Mouse (Mus musculus) neural tube, embryonic 15.5 days (tissue): ENCODE data around the gene 0610012G03Rik. TPM values are rescaled to one million over a fixed set of nuclear protein-coding genes. Genes with fewer than 3 reads are reported as not detected.
"Not testable (repeated sequence)": the region's sequence is repeated elsewhere in the genome, so short reads cannot be mapped to it uniquely, and the experiment has no call there.

Source experiments
- ATAC-seq: fragments of 200-750 bp; cut with Nextera tagmentation; 2 replicates; pipeline ENCODE4 v1.8.0; 2017; ENCODE audit warnings: mild to moderate bottlenecking, moderate TSS enrichment, moderate library complexity; ENCODE audit not compliant: low FRiP score
- H3K27ac ChIP-seq: fragments of 300-500 bp; sonication (generic); replicated peaks from 2 replicates; pipeline ENCODE4 v1.5.1; 2015; ENCODE audit warnings: mild to moderate bottlenecking, inconsistent platforms
- H3K27me3 ChIP-seq: fragments of 300-500 bp; sonication (generic); replicated peaks from 2 replicates; pipeline ENCODE4 v1.6.1; 2015; ENCODE audit warnings: inconsistent platforms
- H3K36me3 ChIP-seq: fragments of 300-500 bp; sonication (generic); 2 replicates; pipeline ENCODE4 v1.6.1; 2015; ENCODE audit warnings: inconsistent platforms
- H3K4me1 ChIP-seq: fragments of 300-500 bp; sonication (generic); 2 replicates; pipeline ENCODE4 v1.6.1; 2015; ENCODE audit warnings: inconsistent platforms
- H3K4me2 ChIP-seq: fragments of 300-500 bp; sonication (generic); 2 replicates; pipeline ENCODE4 v1.6.1; 2015; ENCODE audit warnings: inconsistent platforms, mild to moderate bottlenecking, moderate library complexity
- H3K4me3 ChIP-seq: fragments of 300-500 bp; sonication (generic); replicated peaks from 2 replicates; pipeline ENCODE4 v1.5.1; 2015; ENCODE audit warnings: mild to moderate bottlenecking, inconsistent platforms
- H3K9ac ChIP-seq: fragments of 300-500 bp; sonication (generic); replicated peaks from 2 replicates; pipeline ENCODE4 v1.6.1; 2015; ENCODE audit warnings: mild to moderate bottlenecking, inconsistent platforms
- H3K9me3 ChIP-seq: fragments of 300-500 bp; sonication (generic); replicated peaks from 2 replicates; pipeline ENCODE4 v1.6.1; 2016; ENCODE audit warnings: inconsistent platforms
- WGBS: fragments of 180-500 bp; shearing (Covaris S2); methylation state at CpG from one replicate; pipeline ENCODE4 v1.1.7; 2015; ENCODE audit warnings: mixed read lengths; 5-methylcytosine and 5-hydroxymethylcytosine counted together
- polyA plus RNA-seq: library from polyadenylated mRNA; unstranded; fragments of >200 nt; fragmentation: Nextera tagmentation; extraction: Ambion mirVana; gene quantifications from 2 replicates; pipeline ENCODE4 v1.2.1, GENCODE M21; 2015

0610012G03Rik gene
- 111 and 126 TPM in 2 replicates for polyA plus RNA-seq

DNA sequence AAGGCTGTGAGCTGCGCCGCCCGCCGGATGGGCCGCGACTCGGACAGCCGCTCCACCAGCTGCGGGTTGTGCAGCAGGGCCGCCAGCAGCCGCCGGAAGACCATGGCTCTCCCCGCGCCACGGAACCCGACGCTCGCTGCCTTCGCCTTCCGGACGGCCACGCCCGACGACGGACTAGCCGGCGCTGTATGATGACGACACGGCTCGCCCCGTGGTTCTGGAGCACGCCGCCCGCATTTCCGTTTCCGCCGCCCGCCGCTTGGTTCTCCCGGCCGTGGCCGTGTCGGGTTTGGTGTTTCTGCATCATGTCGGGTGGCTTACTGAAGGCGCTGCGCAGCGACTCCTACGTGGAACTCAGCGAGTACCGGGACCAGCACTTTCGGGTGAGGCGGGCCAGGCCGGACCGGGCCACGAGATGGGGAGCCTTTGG, at the start of gene 0610012G03Rik, which contains the start of gene Ncbp2:
0610012G03Rik (minus strand) TSS at position 150 of the 430 bp plus-strand sequence.
Ncbp2 (plus strand) TSS at position 169 of the 430 bp plus-strand sequence.
- H3K4me1 ChIP-seq, result peaks cover 52% of the 10 kb centered on the region
- peak within 1 kb of the TSS; percentile 87 for H3K4me2 ChIP-seq
- peak; percentile 89 for ATAC-seq

DNA sequence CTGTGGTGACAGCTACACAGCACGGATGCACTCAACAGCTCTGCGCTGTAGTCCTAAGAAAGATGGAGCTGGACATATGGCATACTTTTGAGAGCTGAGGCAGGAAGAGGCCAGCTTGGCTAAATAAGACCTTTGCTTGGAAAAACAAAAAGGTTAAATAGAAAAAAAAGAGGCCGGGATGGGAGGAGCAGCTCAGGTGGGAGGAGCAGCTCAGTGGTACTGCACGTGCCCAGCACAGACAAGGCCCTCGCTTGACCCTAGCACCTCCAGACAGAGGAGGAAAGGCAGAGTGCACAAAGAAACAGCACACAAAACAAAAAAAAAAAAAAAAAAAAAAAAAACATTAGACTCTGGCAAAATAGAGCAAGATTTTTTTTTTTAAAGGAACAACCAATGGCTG, 48.1 kb upstream of the 0610012G03Rik start:
- H3K36me3 ChIP-seq, result peaks cover 12% of the 10 kb centered on the region; the same call in 1 of the 2 replicates
- no peak overlapping the region for H3K4me3 ChIP-seq
- H3K27ac ChIP-seq, result no peak overlapping the region
- H3K9me3 ChIP-seq, result no peaks in the 10 kb centered on the region
- peaks cover 8% of the 10 kb centered on the region for H3K4me1 ChIP-seq
- 88% methylated on average over 5 of the region's 5 CpGs for WGBS
- no peaks in the 10 kb centered on the region for H3K27me3 ChIP-seq
- H3K4me2 ChIP-seq, result no peak overlapping the region
- no peak overlapping the region for H3K9ac ChIP-seq
- ATAC-seq, result no peak

More for the DNA sequence above, at the start of gene 0610012G03Rik, which contains the start of gene Ncbp2:
- Histone ChIP-seq H3K9ac (peak within 1 kb of the TSS; percentile 93), H3K27me3 (no peaks in the 10 kb centered on the region), H3K36me3 (peaks cover 16% of the 10 kb centered on the region; the same call in 1 of the 2 replicates), H3K9me3 (no peaks in the 10 kb centered on the region), H3K27ac (peak within 1 kb of the TSS; percentile 94), H3K4me3 (peak within 1 kb of the TSS; percentile 93)
- WGBS, result under 1% methylated on average over 55 of the region's 55 CpGs

DNA sequence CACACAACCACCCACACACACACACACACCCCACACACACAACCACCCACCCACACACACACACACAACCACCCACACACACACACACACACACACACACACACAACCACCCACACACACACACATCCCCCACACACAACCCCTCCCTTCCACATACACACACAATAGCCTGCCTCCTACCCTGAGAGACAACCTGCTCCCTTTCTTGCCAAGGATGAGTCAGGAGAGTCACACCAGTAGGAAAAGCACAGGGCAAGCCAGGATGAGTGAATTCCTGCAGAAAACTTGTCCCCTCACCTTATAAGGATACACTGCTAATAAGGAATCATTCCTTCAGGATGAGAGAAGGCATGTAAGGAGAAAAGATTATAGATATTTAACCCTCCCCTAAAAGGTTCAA, 45.7 kb upstream of the 0610012G03Rik start:
- H3K27me3 ChIP-seq, result no peaks in the 10 kb centered on the region
- H3K4me1 ChIP-seq, result no peaks in the 10 kb centered on the region
- H3K9me3 ChIP-seq, result no peaks in the 10 kb centered on the region
- H3K4me3 ChIP-seq, result no peak overlapping the region
- H3K4me2 ChIP-seq, result no peak overlapping the region
- no peak for ATAC-seq
- peaks cover 25% of the 10 kb centered on the region for H3K36me3 ChIP-seq
- H3K9ac ChIP-seq, result no peak overlapping the region
- H3K27ac ChIP-seq, result no peak overlapping the region

DNA sequence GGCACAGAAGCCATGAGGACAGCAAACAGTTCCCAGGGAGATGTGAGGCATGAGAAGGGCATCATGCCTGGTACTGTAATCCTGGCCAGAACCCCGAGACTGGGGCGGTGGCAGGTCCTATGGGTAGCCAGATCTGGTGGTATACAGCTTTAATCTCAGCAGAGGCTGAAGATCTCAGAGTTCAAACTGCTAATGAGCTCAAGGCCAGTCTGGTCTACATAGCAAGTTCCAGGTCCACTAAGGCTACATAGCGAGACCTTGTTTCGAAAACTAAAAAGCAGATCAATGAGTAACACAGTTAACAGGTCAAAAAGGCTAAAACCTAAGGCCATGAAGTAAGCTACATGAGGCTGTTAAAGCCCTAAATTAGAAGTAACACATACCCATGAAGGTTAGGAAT, 44.9 kb upstream of the 0610012G03Rik start:
- no peaks in the 10 kb centered on the region for H3K9me3 ChIP-seq
- H3K36me3 ChIP-seq, result peaks cover 30% of the 10 kb centered on the region
- no peak for ATAC-seq
- no peak overlapping the region for H3K4me3 ChIP-seq
- no peaks in the 10 kb centered on the region for H3K27me3 ChIP-seq
- no peak overlapping the region for H3K27ac ChIP-seq
- no peak overlapping the region for H3K4me2 ChIP-seq
- H3K9ac ChIP-seq, result no peak overlapping the region
- H3K4me1 ChIP-seq, result no peaks in the 10 kb centered on the region
- 95% methylated on average over 4 of the region's 4 CpGs for WGBS

DNA sequence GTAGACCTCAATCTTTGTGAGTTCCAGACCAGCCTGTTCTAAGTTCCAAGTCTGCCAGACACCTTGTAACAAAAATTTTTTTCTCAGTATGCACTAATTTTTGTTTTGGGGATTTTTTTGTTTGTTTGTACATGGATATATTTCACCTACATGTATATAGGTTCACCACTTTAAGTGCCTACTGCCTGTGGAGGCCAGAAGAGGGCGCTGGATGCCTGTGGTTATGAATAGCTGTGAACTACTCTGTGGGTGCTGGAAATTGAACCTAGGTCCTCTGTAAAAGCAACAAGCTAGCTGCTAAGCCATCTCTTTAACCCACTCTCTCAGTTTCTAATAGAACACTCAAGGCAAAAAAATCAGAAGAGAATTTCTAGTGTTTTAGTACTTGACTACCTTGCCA, 43.7 kb upstream of the 0610012G03Rik start:
- Histone ChIP-seq H3K9me3 (no peaks in the 10 kb centered on the region), H3K4me2 (no peak overlapping the region), H3K27me3 (no peaks in the 10 kb centered on the region), H3K27ac (no peak overlapping the region), H3K9ac (no peak overlapping the region), H3K4me3 (no peak overlapping the region), H3K36me3 (peaks cover 35% of the 10 kb centered on the region), H3K4me1 (no peaks in the 10 kb centered on the region)
- no peak for ATAC-seq
- WGBS, result 57% methylated on average over 1 of the region's 1 CpGs

DNA sequence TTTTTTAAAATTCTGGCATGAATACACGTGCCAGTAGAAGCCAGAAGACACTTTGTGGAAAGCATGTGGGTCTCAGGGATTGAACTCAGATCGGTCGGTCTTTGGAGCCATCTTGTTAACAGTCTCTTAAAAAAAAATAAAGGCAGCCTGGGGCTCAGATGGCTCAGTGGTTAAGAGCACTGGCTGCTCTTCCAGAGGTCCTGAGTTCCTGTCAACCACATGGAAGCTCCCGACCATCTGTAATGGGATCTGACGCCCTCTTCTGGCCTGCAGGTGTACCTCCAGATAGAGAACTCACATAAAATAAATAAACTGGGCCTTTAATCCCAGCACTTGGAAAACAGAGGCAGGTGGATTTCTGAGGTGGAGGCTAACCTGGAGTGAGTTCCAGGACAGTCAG, 32.7 kb upstream of the 0610012G03Rik start:
- ATAC-seq, result no peak
- Histone ChIP-seq H3K4me2 (no peak overlapping the region), H3K4me3 (no peak overlapping the region), H3K9ac (no peak overlapping the region), H3K27me3 (no peaks in the 10 kb centered on the region), H3K27ac (no peak overlapping the region), H3K9me3 (no peaks in the 10 kb centered on the region), H3K4me1 (no peaks in the 10 kb centered on the region), H3K36me3 (peaks cover 43% of the 10 kb centered on the region)
- WGBS, result 82% methylated on average over 5 of the region's 5 CpGs

DNA sequence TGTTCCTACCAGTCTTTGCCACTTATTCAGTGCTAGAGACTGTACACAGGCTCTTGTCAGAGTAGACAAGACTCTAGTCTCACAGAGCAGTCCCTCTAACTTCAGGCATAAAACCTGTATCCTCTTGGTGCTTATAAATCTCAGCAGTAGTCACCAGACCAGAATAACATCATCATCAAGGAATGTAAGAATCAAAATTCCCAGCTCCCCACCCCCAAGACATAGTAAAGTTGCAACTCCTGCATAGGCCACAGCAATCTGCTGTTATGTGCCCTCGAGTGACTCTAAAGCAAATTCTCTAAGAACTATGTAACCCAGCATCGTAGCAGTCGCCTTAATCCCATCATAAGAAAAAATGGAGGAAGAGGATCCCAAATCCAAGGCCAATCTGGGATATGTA, 31.2 kb upstream of the 0610012G03Rik start:
- Histone ChIP-seq H3K27ac (no peak overlapping the region), H3K9ac (no peak overlapping the region), H3K27me3 (no peaks in the 10 kb centered on the region), H3K9me3 (no peaks in the 10 kb centered on the region), H3K36me3 (peaks cover 47% of the 10 kb centered on the region), H3K4me3 (no peak overlapping the region), H3K4me2 (no peak overlapping the region), H3K4me1 (no peaks in the 10 kb centered on the region)
- no peak for ATAC-seq
- 95% methylated on average over 3 of the region's 3 CpGs for WGBS

DNA sequence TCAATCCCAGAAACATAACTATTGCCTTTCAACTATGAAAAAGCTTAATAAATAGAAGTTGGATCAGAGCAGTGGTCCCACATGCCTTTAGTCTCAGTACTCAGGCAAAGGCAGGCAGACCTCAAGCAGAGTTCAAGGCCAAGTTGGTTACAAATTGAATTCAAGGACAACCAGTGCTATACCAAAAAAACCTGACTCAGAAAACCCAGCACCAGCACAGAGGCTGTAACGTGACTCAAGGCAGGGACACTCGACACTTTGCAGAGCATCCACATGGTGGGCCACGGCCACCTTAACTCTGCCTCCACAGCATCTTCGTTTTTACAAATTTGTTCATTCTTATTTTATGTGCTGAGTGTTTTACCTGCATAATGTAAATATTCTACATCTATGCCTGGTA, 27.0 kb upstream of the 0610012G03Rik start:
- H3K9ac ChIP-seq, result no peak overlapping the region
- H3K4me2 ChIP-seq, result no peak overlapping the region
- no peak overlapping the region for H3K27ac ChIP-seq
- H3K4me3 ChIP-seq, result no peak overlapping the region
- 93% methylated on average over 4 of the region's 4 CpGs for WGBS
- no peaks in the 10 kb centered on the region for H3K4me1 ChIP-seq
- H3K27me3 ChIP-seq, result no peaks in the 10 kb centered on the region
- no peaks in the 10 kb centered on the region for H3K9me3 ChIP-seq
- ATAC-seq, result no peak
- H3K36me3 ChIP-seq, result peaks cover 60% of the 10 kb centered on the region

DNA sequence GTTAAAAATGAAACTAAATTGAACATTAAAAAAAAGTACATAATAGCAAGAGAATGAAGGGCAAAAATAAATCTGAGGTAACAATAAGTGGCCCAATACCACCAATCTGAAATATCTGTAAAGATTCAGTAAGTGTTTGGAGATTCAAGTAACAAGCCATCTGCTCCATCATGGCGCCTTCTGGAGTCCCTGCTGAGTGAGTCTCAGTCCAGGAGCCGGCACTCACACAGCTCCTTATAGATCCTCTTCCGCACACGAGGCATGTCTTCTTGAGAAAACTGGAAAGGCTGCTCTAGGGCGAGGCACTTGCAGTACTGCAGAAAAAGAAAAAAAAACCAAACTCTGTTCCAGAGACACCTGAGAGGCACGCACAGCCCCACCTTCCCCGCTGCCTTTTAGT, 14.9 kb upstream of the 0610012G03Rik start:
- Histone ChIP-seq H3K4me2 (no peak overlapping the region), H3K4me1 (no peaks in the 10 kb centered on the region), H3K27me3 (no peaks in the 10 kb centered on the region), H3K9ac (no peak overlapping the region), H3K27ac (no peak overlapping the region), H3K9me3 (no peaks in the 10 kb centered on the region), H3K4me3 (no peak overlapping the region), H3K36me3 (peaks cover 75% of the 10 kb centered on the region)
- no peak for ATAC-seq
- 87% methylated on average over 7 of the region's 7 CpGs for WGBS

DNA sequence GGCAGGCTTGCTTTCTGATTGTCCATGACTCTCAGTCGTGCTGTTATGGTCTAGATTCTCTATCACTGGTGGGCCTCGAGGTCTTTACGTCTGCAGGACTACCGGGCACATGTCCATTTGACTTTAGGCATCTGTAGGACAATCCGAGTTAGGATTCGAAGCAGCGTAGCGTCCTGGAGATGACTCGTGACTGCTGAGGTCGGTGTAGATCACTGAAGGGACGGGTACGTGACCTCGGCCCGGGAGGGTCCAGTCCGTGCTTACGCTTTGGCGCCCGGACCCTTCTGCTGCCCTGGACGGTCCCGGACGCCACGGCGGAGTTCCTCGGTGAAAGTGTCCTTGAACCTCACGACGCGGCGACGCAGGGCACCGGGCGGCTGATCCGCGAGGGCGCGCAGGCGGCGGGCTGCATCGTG, 385 bp downstream of the 0610012G03Rik start:
- Histone ChIP-seq H3K4me1 (peaks cover 52% of the 10 kb centered on the region), H3K9me3 (no peaks in the 10 kb centered on the region), H3K9ac (peak overlapping the region; percentile 93), H3K4me2 (peak overlapping the region; percentile 87), H3K27me3 (no peaks in the 10 kb centered on the region), H3K27ac (peak overlapping the region; percentile 94), H3K4me3 (peak overlapping the region; percentile 93), H3K36me3 (peaks cover 16% of the 10 kb centered on the region; the same call in 1 of the 2 replicates)
- ATAC-seq, result peak; percentile 69
- under 1% methylated on average over 38 of the region's 38 CpGs for WGBS

DNA sequence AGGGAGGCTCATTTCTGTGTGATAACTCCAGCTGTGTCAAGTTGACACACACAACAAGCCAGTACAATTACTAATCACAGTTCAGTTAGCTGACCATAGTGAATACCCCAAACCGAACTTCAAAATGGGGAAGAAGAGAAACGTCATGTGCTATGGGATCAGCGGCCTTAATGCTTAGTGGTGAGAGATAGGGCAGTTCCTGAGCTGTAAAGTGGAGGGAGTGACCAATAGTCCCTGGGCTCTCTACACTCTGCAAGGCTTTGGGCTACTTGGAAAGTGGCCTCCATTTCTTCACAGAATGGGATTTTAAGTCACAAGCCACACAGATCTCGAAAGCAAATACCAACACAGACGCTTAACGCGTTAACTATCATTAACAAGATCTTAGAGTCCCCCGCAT, 961 bp downstream of the 0610012G03Rik start:
- Histone ChIP-seq H3K36me3 (peaks cover 16% of the 10 kb centered on the region; the same call in 1 of the 2 replicates), H3K4me3 (peak overlapping the region; percentile 93), H3K9ac (peak overlapping the region; percentile 93), H3K9me3 (no peaks in the 10 kb centered on the region), H3K27ac (peak overlapping the region; percentile 94), H3K4me2 (peak overlapping the region; percentile 87), H3K4me1 (peaks cover 52% of the 10 kb centered on the region), H3K27me3 (no peaks in the 10 kb centered on the region)
- WGBS, result 42% methylated on average over 8 of the region's 8 CpGs
- no peak for ATAC-seq

DNA sequence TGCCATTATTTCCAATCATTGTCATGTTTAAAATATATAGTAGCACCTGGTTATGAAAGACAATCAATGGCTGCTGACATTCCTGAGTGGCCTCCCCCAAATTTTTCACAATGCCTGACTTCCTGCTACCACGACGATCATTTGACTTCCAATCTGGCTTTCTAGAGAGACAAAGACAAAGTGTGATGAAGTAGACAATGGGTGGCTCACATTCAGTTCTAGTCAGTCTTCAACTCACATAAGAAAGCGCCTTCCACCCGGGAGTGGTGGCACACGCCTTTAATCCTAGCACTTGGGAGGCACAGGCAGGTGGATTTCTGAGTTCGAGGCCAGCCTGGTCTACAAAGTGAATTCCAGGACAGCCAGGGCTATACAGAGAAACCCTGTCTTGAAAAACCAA, 2.3 kb downstream of the 0610012G03Rik start:
- H3K27ac ChIP-seq, H3K27me3 ChIP-seq, H3K4me3 ChIP-seq, H3K9ac ChIP-seq, ATAC-seq, H3K36me3 ChIP-seq, H3K9me3 ChIP-seq: not testable (repeated sequence)
- peaks cover 52% of the 10 kb centered on the region for H3K4me1 ChIP-seq
- WGBS, result 91% methylated on average over 6 of the region's 6 CpGs
- peak overlapping the region; percentile 87 for H3K4me2 ChIP-seq
